Mouse (Mus musculus) kidney, postnatal 0 days (tissue): ENCODE measurements at regions not wholly inside any gene's neighbourhood (a gene's known extent, or its start where the extent isn't known, plus 50 kb on each side); places are given as distances from the start of the nearest gene placed in this dataset.

Experiments used
- ATAC-seq: fragments of 200-750 bp; cut with Nextera tagmentation; replicated peaks from 2 replicates; pipeline ENCODE4 v1.8.0; 2017; ENCODE audit warnings: low read depth, moderate number of reproducible peaks, moderate TSS enrichment, moderate library complexity; ENCODE audit not compliant: low FRiP score
- DNase-seq: peaks from one replicate; pipeline ENCODE4 v3.0.0-alpha.2; 2016; ENCODE audit warnings: low spot score
- H3K27ac ChIP-seq: fragments of 300-500 bp; sonication (generic); 2 replicates; pipeline ENCODE4 v1.5.1; 2014; ENCODE audit warnings: mild to moderate bottlenecking
- H3K27me3 ChIP-seq: fragments of 300-500 bp; sonication (generic); 2 replicates; pipeline ENCODE4 v1.6.1; 2014; ENCODE audit warnings: low read length, mixed read lengths; ENCODE audit not compliant: insufficient read depth
- H3K36me3 ChIP-seq: fragments of 300-500 bp; sonication (generic); 2 replicates; pipeline ENCODE4 v1.6.1; 2014; ENCODE audit warnings: low read length, mixed read lengths; ENCODE audit not compliant: insufficient read depth
- H3K4me1 ChIP-seq: fragments of 300-500 bp; sonication (generic); replicated peaks from 2 replicates; pipeline ENCODE4 v1.6.1; 2014; ENCODE audit warnings: antibody characterized with exemption, low read length, mixed read lengths; ENCODE audit not compliant: insufficient read depth
- H3K4me2 ChIP-seq: fragments of 300-500 bp; sonication (generic); 2 replicates; pipeline ENCODE4 v1.6.1; 2014; ENCODE audit warnings: mild to moderate bottlenecking, low read length, moderate library complexity, mixed read lengths
- H3K4me3 ChIP-seq: fragments of 300-500 bp; sonication (generic); replicated peaks from 2 replicates; pipeline ENCODE4 v1.5.1; 2014; ENCODE audit warnings: low read depth, low read length
- H3K9ac ChIP-seq: fragments of 300-500 bp; sonication (generic); 2 replicates; pipeline ENCODE4 v1.6.1; 2014; ENCODE audit warnings: low read depth, low read length
- H3K9me3 ChIP-seq: fragments of 300-500 bp; sonication (generic); replicated peaks from 2 replicates; pipeline ENCODE4 v1.6.1; 2016; ENCODE audit warnings: low read length, inconsistent platforms, mixed read lengths
- CTCF ChIP-seq: IDR thresholded peaks from 2 replicates; pipeline ENCODE4 v1.5.1; 2016; ENCODE audit warnings: antibody characterized with exemption, low read depth, mild to moderate bottlenecking, moderate library complexity
- WGBS: fragments of 180-500 bp; shearing (Covaris S2); extraction: QIAGEN DNeasy Blood & Tissue Kit; methylation state at CpG from one replicate; pipeline ENCODE4 v1.1.7; 2014; 5-methylcytosine and 5-hydroxymethylcytosine counted together

DNA sequence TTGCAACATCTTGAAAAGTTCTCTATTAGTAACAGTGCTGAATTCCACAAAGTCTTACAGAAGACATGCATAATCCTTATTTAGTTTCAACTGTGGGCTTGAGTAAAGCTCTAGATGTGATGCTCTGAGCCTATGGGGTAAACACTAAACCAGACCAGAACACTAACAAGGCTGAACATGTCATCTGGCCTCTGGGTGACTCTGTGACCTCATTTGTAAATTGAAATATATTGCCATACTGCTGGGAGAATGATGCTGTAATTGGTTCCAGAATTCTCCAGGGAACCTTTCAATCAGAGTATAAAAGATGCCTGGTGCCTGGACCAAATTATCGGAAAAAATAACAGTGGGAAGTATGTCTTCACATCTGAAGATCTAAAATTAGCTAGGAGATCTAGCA, 309.9 kb upstream of the Megf9 start:
- no peak for TF ChIP-seq CTCF
- H3K9ac ChIP-seq: no peak overlapping the region
- H3K4me1 ChIP-seq: no peaks in the 10 kb centered on the region
- no peaks in the 10 kb centered on the region for H3K27me3 ChIP-seq
- no peak overlapping the region for H3K27ac ChIP-seq
- no peaks in the 10 kb centered on the region for H3K9me3 ChIP-seq
- no peak overlapping the region for H3K4me2 ChIP-seq
- no peak overlapping the region for H3K4me3 ChIP-seq
- ATAC-seq (no peak), DNase-seq (no peak)
- no peaks in the 10 kb centered on the region for H3K36me3 ChIP-seq
- 55% methylated on average over 1 of the region's 1 CpGs for WGBS

DNA sequence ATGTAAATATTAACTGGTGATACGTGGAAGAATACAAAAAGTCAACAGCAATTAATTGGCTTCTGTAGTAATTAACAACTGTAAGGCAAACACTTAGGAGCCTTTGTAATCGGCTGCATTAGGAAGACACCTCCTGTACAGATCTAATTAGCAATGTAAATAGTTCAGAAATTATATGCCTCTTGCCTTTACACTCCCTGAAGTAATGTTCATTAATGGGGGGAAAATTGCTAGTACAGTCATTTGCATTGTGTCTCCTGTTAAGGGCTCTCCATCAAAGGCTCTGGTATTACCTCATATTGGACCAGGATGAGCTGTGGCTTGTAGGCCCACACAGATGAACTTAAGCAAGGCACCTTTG, 276.1 kb upstream of the Megf9 start:
- Histone ChIP-seq H3K27ac (no peak overlapping the region), H3K27me3 (no peaks in the 10 kb centered on the region), H3K9ac (no peak overlapping the region), H3K36me3 (no peaks in the 10 kb centered on the region), H3K9me3 (no peaks in the 10 kb centered on the region), H3K4me1 (no peaks in the 10 kb centered on the region), H3K4me3 (no peak overlapping the region), H3K4me2 (no peak overlapping the region)
- no peak for TF ChIP-seq CTCF
- ATAC-seq (no peak), DNase-seq (no peak)
- WGBS: 72% methylated on average over 2 of the region's 2 CpGs

DNA sequence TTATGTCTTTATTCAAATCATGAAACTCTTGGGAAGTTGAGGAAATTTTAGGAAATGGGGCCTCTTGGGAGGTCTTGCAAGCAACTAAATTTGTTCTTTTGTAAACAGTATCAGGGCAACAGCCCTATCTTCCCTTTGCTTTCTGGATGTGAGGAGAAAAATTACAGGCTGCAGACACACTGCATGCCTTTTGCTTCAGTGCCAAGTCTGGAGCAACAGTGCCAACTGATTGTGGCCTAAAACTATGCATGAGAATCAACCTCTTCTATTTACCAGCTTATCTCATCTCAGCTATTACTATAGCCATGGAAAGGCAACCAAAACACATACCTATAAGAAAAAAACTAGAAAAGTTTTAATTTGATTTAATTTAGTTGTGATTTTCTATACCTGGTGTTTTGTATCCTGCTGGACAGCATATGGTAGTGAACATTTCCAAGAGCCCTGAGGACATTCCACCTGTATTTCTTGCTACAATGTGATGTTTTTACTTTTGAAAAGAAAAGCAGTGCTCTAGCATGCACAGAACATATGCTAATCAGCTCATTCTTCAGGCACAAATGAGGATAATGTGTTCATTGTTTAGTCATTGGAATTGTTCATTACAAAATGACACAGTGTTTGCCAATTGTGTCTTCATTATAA, 275.6 kb upstream of the Megf9 start:
- H3K4me3 ChIP-seq: no peak overlapping the region
- ATAC-seq: no peak
- no peak overlapping the region for H3K9ac ChIP-seq
- no peak for TF ChIP-seq CTCF
- no peak for DNase-seq
- H3K4me1 ChIP-seq: no peaks in the 10 kb centered on the region
- no peaks in the 10 kb centered on the region for H3K36me3 ChIP-seq
- H3K27me3 ChIP-seq: no peaks in the 10 kb centered on the region
- no peak overlapping the region for H3K27ac ChIP-seq
- H3K9me3 ChIP-seq: no peaks in the 10 kb centered on the region
- H3K4me2 ChIP-seq: no peak overlapping the region

DNA sequence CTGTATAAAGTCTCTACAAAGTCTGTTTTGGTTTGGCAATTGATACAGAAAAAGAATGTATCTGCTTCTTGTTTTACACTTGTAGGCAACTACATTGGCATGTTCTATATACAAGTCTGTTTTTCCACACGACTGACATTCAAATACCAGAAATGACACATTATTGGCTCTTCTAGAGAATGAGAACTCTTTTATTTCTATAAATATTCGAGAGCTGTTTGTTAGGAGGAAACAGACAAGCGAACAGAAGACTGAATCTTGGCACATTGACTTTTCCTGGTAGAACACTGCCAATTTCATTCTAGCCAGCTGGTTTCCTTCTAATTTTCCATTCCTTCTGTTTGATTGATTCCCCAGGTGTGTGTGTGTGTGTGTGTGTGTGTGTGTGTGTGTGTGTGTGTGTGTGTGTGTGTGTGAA, 270.1 kb upstream of the Megf9 start:
- TF ChIP-seq CTCF: no peak
- no peaks in the 10 kb centered on the region for H3K9me3 ChIP-seq
- no peak overlapping the region for H3K4me2 ChIP-seq
- DNase-seq (no peak), ATAC-seq (no peak)
- H3K9ac ChIP-seq: no peak overlapping the region
- H3K36me3 ChIP-seq: no peaks in the 10 kb centered on the region
- H3K27me3 ChIP-seq: no peaks in the 10 kb centered on the region
- WGBS: 67% methylated on average over 3 of the region's 3 CpGs
- H3K27ac ChIP-seq: no peak overlapping the region
- no peak overlapping the region for H3K4me3 ChIP-seq
- H3K4me1 ChIP-seq: no peaks in the 10 kb centered on the region

GRCm38 (mm10) chr4:70798483-70798882, 263.7 kb upstream of the Megf9 start:
- H3K9ac ChIP-seq: no peak overlapping the region
- no peaks in the 10 kb centered on the region for H3K9me3 ChIP-seq
- no peak for TF ChIP-seq CTCF
- no peak overlapping the region for H3K4me3 ChIP-seq
- WGBS: 50% methylated on average over 1 of the region's 1 CpGs
- no peaks in the 10 kb centered on the region for H3K27me3 ChIP-seq
- H3K27ac ChIP-seq: no peak overlapping the region
- no peaks in the 10 kb centered on the region for H3K36me3 ChIP-seq
- no peak for ATAC-seq
- no peak for DNase-seq
- no peaks in the 10 kb centered on the region for H3K4me1 ChIP-seq
- no peak overlapping the region for H3K4me2 ChIP-seq

DNA sequence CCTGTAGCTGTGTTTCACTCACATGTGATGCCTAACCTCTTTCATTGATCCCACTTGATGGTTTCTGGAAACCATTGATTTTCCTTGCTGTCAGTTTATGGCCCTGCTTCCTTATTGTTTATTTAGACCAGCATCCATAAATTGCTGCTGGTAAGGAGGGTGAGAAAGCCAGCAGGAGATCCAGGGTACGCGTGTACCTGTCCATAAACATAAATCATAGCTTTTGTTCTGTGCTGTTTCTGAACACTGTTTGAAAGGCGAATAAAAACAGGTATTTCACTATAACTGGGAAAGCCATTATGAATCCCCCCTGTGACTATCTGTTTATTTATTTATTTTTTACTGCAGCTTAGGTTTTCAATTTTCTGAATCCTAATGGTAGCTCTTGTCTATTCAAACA, 263.1 kb upstream of the Megf9 start:
- ATAC-seq (no peak), DNase-seq (no peak)
- Histone ChIP-seq H3K36me3 (no peaks in the 10 kb centered on the region), H3K4me2 (no peak overlapping the region), H3K27me3 (no peaks in the 10 kb centered on the region), H3K9ac (no peak overlapping the region), H3K4me1 (no peaks in the 10 kb centered on the region), H3K9me3 (no peaks in the 10 kb centered on the region), H3K4me3 (no peak overlapping the region), H3K27ac (no peak overlapping the region)
- TF ChIP-seq CTCF: no peak
- WGBS: 50% methylated on average over 3 of the region's 3 CpGs

DNA sequence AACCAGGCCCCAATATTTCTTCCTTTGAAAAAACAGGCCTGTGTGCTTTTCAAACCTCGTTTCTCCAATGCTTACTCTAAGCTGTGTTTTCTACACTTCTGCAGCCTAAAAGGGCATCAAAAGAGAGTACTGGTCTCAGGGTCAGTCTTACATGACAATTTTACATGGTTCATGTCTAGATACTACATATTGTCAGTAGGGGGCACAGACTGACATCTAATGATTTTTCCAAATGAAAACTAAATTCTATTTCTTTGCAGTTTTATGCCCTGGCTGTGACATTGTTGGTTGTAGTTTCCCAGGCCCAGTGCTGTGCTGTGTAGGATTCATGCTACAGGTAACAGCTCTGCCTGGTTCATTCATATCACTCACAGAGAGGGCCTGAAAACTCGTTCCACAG, 248.7 kb upstream of the Megf9 start:
- DNase-seq: no peak
- H3K9ac ChIP-seq: no peak overlapping the region
- TF ChIP-seq CTCF: peak; percentile 31; the same call in 1 of the 2 replicates
- H3K27ac ChIP-seq: no peak overlapping the region
- H3K9me3 ChIP-seq: no peaks in the 10 kb centered on the region
- no peak for ATAC-seq
- H3K27me3 ChIP-seq: no peaks in the 10 kb centered on the region
- no peak overlapping the region for H3K4me3 ChIP-seq
- no peaks in the 10 kb centered on the region for H3K36me3 ChIP-seq
- no peak overlapping the region for H3K4me2 ChIP-seq
- WGBS: 62% methylated on average over 2 of the region's 2 CpGs
- no peaks in the 10 kb centered on the region for H3K4me1 ChIP-seq
